Mouse (Mus musculus): ENCODE data around the gene Ctdsp1.

Gene Ctdsp1

GRCm38 (mm10) chr1:74444538-74444937, 53.2 kb downstream of the Ctdsp1 start:
- no peak for DNase-seq (ENCODE audit: extremely low spot score, low spot score)
